Mouse (Mus musculus): ENCODE measurements around the gene Prcd. TPM values are rescaled to one million over a fixed set of nuclear protein-coding genes. Genes with fewer than 3 reads are reported as not detected.

Gene Prcd
- polyA plus RNA-seq, 1 experiment from 2014 or later, result 0.39 TPM

DNA sequence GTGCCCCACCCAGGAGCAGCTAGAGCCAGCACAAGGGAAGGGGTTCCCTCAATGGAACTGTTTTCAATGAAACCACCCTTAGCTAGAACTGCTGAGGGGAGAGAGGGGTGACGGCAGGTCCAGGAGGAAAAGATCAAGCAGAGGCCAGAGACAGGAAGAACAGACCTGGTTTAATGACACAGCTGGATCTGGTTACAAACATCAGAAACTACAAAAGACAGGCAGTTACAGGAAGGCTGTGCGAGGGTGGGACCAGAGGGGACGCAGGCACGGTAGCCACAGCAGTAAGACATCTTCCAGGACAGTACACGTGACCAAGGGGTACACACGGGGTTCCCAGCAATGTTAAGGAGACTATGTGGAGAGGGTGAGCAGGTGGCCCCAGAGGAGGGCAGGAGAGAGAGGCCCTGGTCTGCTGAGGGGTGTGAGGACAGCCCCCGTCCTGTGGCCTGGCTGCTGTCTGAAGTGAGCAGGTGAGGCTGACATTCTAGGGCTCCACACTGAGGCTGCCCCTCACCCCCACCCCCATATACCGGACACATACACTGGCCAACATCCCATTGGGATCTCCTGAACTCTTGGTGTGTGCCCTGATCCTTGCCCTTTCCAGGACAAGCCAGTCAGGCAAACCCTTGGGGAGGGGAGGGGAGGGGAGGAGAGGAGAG, 7.8 kb upstream of the Prcd start:
- Histone ChIP-seq H3K4me1 (peaks cover 20% of the 10 kb centered on the region), H3K4me2 (replicated peaks) (no peak overlapping the region), H3K4me3 (no peak overlapping the region), H3K27me3 (replicated peaks) (peaks cover 18% of the 10 kb centered on the region), H3K27ac (no peak overlapping the region), H3K9me3 (no peaks in the 10 kb centered on the region), H3K9ac (no peak overlapping the region), H3K36me3 (no peaks in the 10 kb centered on the region)
- WGBS, result 54% methylated on average over 8 of the region's 8 CpGs
- no peak for ATAC-seq (ENCODE audit: low FRiP score, low read depth)

DNA sequence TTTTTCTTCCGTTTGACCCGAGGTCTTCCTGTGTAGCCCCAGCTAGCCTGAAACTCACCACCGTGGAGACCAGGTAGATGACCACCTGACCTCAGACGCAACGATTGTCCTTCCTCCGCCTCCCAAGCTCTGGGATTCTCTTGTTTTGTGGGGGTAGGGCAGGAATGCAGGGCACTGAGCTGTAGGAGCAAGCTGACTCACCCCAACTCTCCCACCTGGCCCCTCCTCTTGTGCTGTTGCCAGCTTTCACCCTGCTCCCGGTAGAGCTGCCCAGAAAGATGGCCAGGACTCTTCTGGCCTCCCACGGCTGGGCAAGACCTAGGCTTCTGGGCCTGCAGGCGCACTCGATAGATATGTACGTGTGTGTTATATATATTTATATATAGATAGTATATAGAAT, 7.2 kb upstream of the Prcd start:
- peaks cover 18% of the 10 kb centered on the region for H3K27me3 ChIP-seq (replicated peaks)
- H3K4me1 ChIP-seq, result peaks cover 20% of the 10 kb centered on the region
- ATAC-seq (ENCODE audit: low FRiP score, low read depth), result no peak
- H3K4me3 ChIP-seq, result no peak overlapping the region
- H3K27ac ChIP-seq, result no peak overlapping the region
- WGBS, result 78% methylated on average over 11 of the region's 11 CpGs
- H3K36me3 ChIP-seq, result no peaks in the 10 kb centered on the region
- H3K9me3 ChIP-seq, result no peaks in the 10 kb centered on the region
- H3K4me2 ChIP-seq (replicated peaks), result no peak overlapping the region
- H3K9ac ChIP-seq, result no peak overlapping the region

GRCm38 (mm10) chr11:116646771-116647170, 6.6 kb upstream of the Prcd start:
- H3K4me2 ChIP-seq (replicated peaks), result no peak overlapping the region
- 84% methylated on average over 7 of the region's 7 CpGs for WGBS

DNA sequence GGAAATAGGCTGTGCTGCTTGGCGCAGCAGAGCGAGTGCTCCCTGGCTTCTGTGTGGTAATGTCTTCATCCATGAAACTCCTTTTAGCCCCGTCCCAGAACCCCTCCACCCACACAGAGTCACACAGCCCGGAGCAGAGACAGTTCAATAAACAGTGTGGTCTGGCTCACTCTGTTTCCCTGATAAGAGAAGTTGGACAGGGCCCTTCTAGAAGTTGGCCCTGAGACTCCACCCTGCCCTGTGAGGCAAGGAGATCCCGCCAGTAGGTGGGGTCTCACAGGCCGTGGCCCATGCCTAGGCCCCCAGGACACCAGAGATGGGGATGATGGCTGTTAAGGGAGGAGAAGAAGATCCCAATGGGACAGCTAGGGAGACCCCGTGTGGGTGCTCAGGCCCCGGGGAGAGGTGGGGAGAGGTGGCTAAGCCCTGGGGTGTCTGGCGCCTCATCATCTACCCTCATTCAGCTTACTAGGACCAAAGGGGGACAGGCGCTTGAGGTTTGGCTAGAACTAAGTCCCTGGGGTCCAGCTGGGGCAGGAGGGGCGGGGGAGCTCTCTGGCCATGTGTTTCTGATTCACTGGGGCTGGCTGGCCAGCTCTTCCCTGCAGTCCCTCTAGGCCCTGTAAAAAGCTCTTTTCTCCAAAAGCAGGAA, 5.9 kb upstream of the Prcd start:
- no peak overlapping the region for H3K4me3 ChIP-seq
- no peaks in the 10 kb centered on the region for H3K9me3 ChIP-seq
- peaks cover 31% of the 10 kb centered on the region for H3K27me3 ChIP-seq (replicated peaks)
- no peak for ATAC-seq (ENCODE audit: low FRiP score, low read depth)
- H3K4me1 ChIP-seq, result peaks cover 28% of the 10 kb centered on the region
- H3K36me3 ChIP-seq, result no peaks in the 10 kb centered on the region
- H3K27ac ChIP-seq, result no peak overlapping the region
- no peak overlapping the region for H3K4me2 ChIP-seq (replicated peaks)
- 68% methylated on average over 11 of the region's 11 CpGs for WGBS
- no peak overlapping the region for H3K9ac ChIP-seq

More at GRCm38 (mm10) chr11:116646771-116647170, 6.6 kb upstream of the Prcd start:
- H3K36me3 ChIP-seq, result no peaks in the 10 kb centered on the region
- no peak overlapping the region for H3K27ac ChIP-seq
- 0 out of 2 replicates have a peak overlapping the region, but pooled peaks have one; percentile 8 for H3K9ac ChIP-seq
- no peaks in the 10 kb centered on the region for H3K9me3 ChIP-seq
- ATAC-seq (ENCODE audit: low FRiP score, low read depth), result no peak
- no peak overlapping the region for H3K4me3 ChIP-seq
- peaks cover 22% of the 10 kb centered on the region for H3K4me1 ChIP-seq
- H3K27me3 ChIP-seq (replicated peaks), result peaks cover 24% of the 10 kb centered on the region

DNA sequence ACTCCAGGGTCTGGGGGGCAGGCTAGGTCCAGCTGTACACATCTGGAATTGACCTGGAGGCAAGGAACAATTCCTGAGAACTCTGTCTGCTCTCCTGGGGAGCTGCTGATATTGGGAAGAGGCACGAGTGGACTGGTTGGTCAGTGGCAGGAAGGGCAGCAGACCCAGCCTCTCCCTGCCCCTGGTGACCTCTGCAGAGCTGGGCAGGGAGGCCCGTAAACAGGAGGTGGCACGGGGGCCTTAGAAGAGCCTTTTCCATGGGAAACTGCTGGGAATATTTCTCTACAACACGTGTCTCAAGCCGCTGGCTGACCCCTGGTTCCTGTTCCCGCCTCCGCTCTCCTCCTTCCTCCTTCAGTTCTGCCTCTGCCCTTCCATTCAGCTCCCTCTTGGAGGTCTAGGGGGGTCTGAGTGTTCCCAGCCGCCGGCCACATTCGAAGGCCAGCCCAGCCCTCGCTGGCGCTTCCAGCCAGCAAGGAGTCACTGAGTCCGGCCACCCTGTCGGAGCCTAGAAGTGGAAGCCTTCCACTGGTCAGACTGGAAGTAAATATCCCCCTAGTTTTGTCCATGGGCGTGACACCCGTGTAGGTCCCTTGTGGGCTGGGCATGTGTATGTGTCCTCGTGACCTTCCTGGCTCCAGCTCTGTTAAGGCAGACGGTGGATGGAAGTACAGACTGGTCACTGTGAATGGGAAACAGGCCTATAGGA, 5.0 kb upstream of the Prcd start:
- no peak for ATAC-seq (ENCODE audit: low FRiP score, low read depth)
- Histone ChIP-seq H3K9me3 (no peaks in the 10 kb centered on the region), H3K4me1 (peaks cover 34% of the 10 kb centered on the region), H3K9ac (no peak overlapping the region), H3K27ac (no peak overlapping the region), H3K27me3 (replicated peaks) (peaks cover 40% of the 10 kb centered on the region), H3K36me3 (no peaks in the 10 kb centered on the region), H3K4me2 (replicated peaks) (no peak overlapping the region), H3K4me3 (no peak overlapping the region)
- 60% methylated on average over 18 of the region's 18 CpGs for WGBS

DNA sequence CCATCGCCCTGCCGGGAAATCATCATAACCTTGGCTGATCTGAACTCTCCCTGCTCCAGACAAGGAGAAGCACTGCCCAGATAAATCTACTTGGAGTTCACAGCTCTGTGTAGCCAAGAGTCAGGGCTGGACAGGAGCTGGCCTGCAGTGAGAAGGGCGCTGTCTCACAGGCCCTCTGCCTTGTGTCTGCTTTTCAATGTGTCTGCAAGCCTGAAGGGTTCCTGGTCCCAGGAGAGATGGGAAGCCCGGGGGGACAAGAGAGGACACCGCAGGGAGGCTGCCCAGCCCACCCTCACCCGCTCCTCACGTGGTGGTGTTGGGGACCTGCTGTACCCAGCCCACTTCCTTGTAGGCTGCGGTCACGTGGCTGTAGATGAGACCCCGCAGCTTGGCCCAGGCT, 4.4 kb upstream of the Prcd start:
- H3K27ac ChIP-seq, result no peak overlapping the region
- WGBS, result 77% methylated on average over 10 of the region's 10 CpGs
- H3K27me3 ChIP-seq (replicated peaks), result peaks cover 46% of the 10 kb centered on the region
- H3K4me1 ChIP-seq, result peaks cover 34% of the 10 kb centered on the region
- H3K4me2 ChIP-seq (replicated peaks), result no peak overlapping the region
- ATAC-seq (ENCODE audit: low FRiP score, low read depth), result no peak
- H3K9me3 ChIP-seq, result no peaks in the 10 kb centered on the region
- no peaks in the 10 kb centered on the region for H3K36me3 ChIP-seq
- H3K9ac ChIP-seq, result peak overlapping the region; percentile 22; the same call in 1 of the 2 replicates
- no peak overlapping the region for H3K4me3 ChIP-seq

GRCm38 (mm10) chr11:116649711-116650337, 3.5 kb upstream of the Prcd start:
- Histone ChIP-seq H3K4me1 (peaks cover 32% of the 10 kb centered on the region), H3K27ac (no peak overlapping the region)

GRCm38 (mm10) chr11:116650811-116651210, 2.5 kb upstream of the Prcd start:
- no peaks in the 10 kb centered on the region for H3K9me3 ChIP-seq
- no peaks in the 10 kb centered on the region for H3K36me3 ChIP-seq
- no peak overlapping the region for H3K4me2 ChIP-seq (replicated peaks)
- no peak overlapping the region for H3K9ac ChIP-seq
- H3K27ac ChIP-seq, result no peak overlapping the region
- WGBS, result 87% methylated on average over 8 of the region's 8 CpGs
- no peak for ATAC-seq (ENCODE audit: low FRiP score, low read depth)
- no peak overlapping the region for H3K4me3 ChIP-seq
- peaks cover 58% of the 10 kb centered on the region for H3K27me3 ChIP-seq (replicated peaks)
- H3K4me1 ChIP-seq, result peaks cover 32% of the 10 kb centered on the region

More at GRCm38 (mm10) chr11:116649711-116650337, 3.5 kb upstream of the Prcd start:
- Histone ChIP-seq H3K36me3 (no peaks in the 10 kb centered on the region), H3K4me3 (no peak overlapping the region), H3K9ac (no peak overlapping the region), H3K9me3 (no peaks in the 10 kb centered on the region), H3K27me3 (replicated peaks) (peaks cover 55% of the 10 kb centered on the region), H3K4me2 (replicated peaks) (no peak overlapping the region)
- no peak for ATAC-seq (ENCODE audit: low FRiP score, low read depth)
- WGBS, result 88% methylated on average over 13 of the region's 13 CpGs

DNA sequence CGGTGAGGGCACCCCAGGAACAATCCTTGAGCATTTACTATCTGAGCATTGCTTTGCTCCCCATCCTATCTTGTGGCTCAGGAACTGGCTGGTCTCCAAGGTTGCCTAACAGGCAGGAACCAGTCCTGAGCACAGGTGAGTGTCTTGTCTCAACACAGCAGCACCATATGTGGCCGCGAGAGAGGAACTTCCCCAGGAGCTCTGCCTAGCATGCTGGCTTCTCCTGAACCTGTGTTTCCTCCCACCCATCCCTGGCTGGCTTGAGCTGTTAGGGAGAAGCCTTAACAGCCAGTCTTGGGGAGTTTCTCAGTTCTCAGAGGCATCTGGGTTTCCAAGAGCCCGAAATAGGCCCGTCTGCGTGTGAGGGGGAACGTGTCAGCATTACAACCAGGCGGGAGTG, 2.0 kb upstream of the Prcd start:
- no peaks in the 10 kb centered on the region for H3K36me3 ChIP-seq
- no peak overlapping the region for H3K4me2 ChIP-seq (replicated peaks)
- H3K4me1 ChIP-seq, result peaks cover 32% of the 10 kb centered on the region
- WGBS, result 84% methylated on average over 8 of the region's 8 CpGs
- no peak overlapping the region for H3K4me3 ChIP-seq
- peaks cover 59% of the 10 kb centered on the region for H3K27me3 ChIP-seq (replicated peaks)
- no peak for ATAC-seq (ENCODE audit: low FRiP score, low read depth)
- H3K9ac ChIP-seq, result no peak overlapping the region
- H3K27ac ChIP-seq, result no peak overlapping the region
- no peaks in the 10 kb centered on the region for H3K9me3 ChIP-seq

GRCm38 (mm10) chr11:116652330-116653098, 820 bp upstream of the Prcd start:
- H3K4me2 ChIP-seq (replicated peaks), result peak overlapping the region; percentile 80
- peaks cover 39% of the 10 kb centered on the region for H3K4me1 ChIP-seq
- no peak overlapping the region for H3K27ac ChIP-seq
- ATAC-seq (ENCODE audit: low FRiP score, low read depth), result no peak
- H3K27me3 ChIP-seq (replicated peaks), result peaks cover 60% of the 10 kb centered on the region
- H3K9me3 ChIP-seq, result no peaks in the 10 kb centered on the region
- H3K4me3 ChIP-seq, result peak overlapping the region; percentile 45; the same call in 1 of the 2 replicates
- peak overlapping the region; percentile 71; the same call in 1 of the 2 replicates for H3K9ac ChIP-seq
- 66% methylated on average over 25 of the region's 25 CpGs for WGBS
- H3K36me3 ChIP-seq, result no peaks in the 10 kb centered on the region

DNA sequence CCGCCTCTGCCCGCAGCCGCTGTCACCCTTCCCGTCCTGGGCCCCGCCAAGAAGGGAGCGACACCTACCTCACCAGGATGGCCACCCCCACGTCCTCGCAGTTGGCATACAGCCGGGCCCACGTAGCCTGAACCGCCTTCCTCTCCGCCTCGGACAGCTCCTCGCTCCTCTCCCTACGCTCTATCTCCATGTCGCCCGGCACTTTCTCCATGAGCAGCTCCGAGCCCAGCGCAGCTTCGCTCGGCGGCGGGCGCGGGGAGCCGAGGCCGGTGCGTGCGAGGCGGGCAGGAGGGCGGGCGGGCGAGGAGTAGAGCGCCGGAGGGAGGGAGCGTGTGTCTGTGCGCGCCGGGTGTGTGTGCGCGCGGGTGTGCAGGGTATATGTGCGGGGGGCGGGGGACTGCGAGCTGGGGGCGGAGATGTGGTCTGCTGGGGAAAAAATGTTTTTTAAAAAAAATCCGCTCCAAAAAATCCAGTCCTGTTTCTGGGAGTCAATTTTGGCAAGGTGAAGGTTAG, 431 bp downstream of the Prcd start:
- no peak for ATAC-seq (ENCODE audit: low FRiP score, low read depth)
- Histone ChIP-seq H3K9ac (peak overlapping the region; percentile 71), H3K4me2 (replicated peaks) (peak overlapping the region; percentile 80), H3K36me3 (no peaks in the 10 kb centered on the region), H3K27ac (no peak overlapping the region), H3K9me3 (no peaks in the 10 kb centered on the region), H3K4me3 (peak overlapping the region; percentile 45), H3K4me1 (peaks cover 43% of the 10 kb centered on the region), H3K27me3 (replicated peaks) (peaks cover 60% of the 10 kb centered on the region)
- WGBS, result under 1% methylated on average over 47 of the region's 47 CpGs

Measured in neural tube, embryonic 12.5 days (tissue).